Mouse (Mus musculus) liver, postnatal 0 days (tissue): ENCODE measurements at regions not wholly inside any gene's neighbourhood (a gene's known extent, or its start where the extent isn't known, plus 50 kb on each side); places are given as distances from the start of the nearest gene placed in this dataset.

Experiments used
- CTCF ChIP-seq: sonication (generic); IDR thresholded peaks from 2 replicates; pipeline ENCODE4 v1.5.1; 2016; ENCODE audit warnings: antibody characterized with exemption, low read depth
- EP300 ChIP-seq: IDR thresholded peaks from 2 replicates; pipeline ENCODE4 v1.6.1; 2016; ENCODE audit warnings: antibody characterized with exemption, low read depth, mild to moderate bottlenecking

GRCm38 (mm10) chr12:10810597-10810996, 340.3 kb downstream of the Kcns3 start:
- TF ChIP-seq CTCF (no peak), EP300 (no peak)
